Mouse (Mus musculus) monocyte, adult 2 months (primary cell): ENCODE results near the gene Atp2a3.
A peak's percentile ranks its signal among the peaks of the same experiment; 100 is the strongest.

ENCODE experiments used
- DNase-seq, 2 experiments: peaks; one replicate each; pipeline ENCODE4 v3.0.0; 2022; ENCODE audit warnings: low spot score in 2 of 2, low read depth in 1 of 2

Atp2a3 gene

GRCm38 (mm10) chr11:73001029-73001428, 40.1 kb downstream of the Atp2a3 start:
- peak in 1 of 2 experiments; percentile 43 for DNase-seq

- no peak for DNase-seq
Observed at GRCm38 (mm10) chr11:73006377-73006776, 45.4 kb downstream of the Atp2a3 start.

GRCm38 (mm10) chr11:73007113-73007512, 46.1 kb downstream of the Atp2a3 start:
- no peak for DNase-seq

DNA sequence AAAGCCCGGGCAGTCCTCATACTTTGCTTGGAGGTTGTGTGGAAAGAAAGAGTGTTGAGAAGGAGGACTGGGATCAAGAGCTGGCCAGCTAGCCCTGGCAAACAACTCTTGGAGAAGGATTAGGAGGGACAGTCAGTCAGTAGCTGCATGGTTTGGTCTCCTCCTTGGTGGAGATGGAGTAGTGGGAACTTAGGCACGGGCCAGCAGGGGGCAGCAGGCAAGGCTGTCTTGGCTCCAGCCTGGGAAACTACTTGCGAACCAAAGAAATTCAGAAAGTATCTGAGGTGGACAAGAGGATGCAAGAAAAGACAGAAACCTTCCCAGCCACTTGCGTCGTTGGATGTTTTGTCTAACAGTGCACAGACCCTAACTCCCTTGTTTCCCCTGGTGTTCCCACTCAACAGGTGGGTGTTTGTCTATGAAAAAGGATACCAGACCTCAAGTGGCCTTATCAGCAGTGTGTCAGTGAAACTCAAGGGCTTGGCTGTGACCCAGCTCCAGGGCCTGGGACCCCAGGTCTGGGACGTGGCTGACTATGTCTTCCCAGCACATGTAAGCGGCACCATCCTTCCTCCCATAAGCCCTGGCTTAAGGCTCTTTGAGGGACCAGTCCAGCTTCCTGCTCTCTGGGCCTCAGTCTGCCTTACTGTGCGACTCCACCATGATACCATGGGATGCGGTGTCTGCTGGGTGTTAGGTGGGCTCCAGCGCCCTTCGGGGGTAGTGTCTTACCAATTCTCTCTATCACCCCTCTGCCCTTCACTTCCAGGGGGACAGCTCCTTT, 46.9 kb downstream of the Atp2a3 start:
- DNase-seq = peak in 1 of 2 experiments; percentile 41

- no peak for DNase-seq
Observed at GRCm38 (mm10) chr11:73008826-73009225, 47.9 kb downstream of the Atp2a3 start.

- DNase-seq = no peak
Observed at GRCm38 (mm10) chr11:73009531-73010274, 48.7 kb downstream of the Atp2a3 start.

DNA sequence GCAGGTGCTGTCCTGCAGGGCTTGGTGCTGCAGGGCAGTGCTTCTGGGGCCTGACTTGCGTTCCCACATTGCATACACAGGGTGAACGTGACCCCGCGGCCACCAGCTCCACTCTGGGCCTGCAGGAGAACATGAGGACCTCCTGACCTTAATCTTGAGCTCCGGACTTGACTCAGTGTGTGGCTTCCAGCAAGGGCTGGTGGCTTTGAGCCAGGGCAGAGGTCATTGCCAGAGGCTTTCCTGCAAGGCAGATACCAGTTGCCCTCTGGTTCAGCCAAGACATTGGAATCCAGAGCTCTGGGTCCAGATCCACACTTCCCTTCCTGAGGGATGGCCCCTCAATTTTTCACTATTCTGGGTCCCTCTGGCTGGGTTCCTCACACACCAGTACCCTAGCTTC, 53.0 kb downstream of the Atp2a3 start:
- DNase-seq = no peak

GRCm38 (mm10) chr11:73014831-73015344, 53.9 kb downstream of the Atp2a3 start:
- no peak for DNase-seq

DNA sequence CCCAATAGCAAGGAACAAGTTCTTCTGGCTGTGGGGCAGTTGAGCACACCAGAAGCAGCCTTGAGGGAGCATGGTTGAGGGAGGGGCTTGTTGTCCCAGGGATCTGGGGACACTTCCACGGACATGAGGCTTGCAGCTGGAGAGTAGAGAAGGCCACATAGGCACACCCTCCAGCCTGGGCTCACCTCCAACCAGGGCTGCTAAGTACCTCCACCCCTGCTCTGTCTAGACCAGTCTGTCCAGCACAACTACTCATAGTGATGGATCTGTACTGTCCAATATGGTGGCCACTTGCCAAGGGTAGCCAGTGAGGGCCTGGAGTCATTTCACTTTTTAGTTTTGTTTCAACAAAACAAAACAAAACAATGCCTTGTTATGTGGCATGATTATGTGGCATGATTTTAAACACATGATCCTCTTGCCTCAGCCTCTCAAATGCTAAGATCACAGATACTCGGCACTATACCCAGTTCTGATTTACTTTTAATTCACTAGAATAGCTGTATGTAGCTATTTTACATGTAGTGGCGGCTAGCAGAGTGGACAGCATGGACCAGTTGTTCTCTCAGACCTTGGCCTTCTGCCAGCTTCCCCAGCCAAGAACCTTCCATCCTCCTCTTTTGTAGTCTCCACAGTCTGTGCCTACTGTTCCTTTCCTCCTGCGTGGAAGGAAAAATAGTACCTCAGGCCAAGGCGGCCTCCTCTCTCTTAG, 54.6 kb downstream of the Atp2a3 start:
- no peak for DNase-seq

GRCm38 (mm10) chr11:73016103-73016420, 55.1 kb downstream of the Atp2a3 start:
- DNase-seq = no peak

GRCm38 (mm10) chr11:73018471-73019146, 57.6 kb downstream of the Atp2a3 start, which contains the start of gene Camkk1:
Camkk1 (plus strand) TSS chr11:73019008.
- peak; percentile 38 to 76 for DNase-seq

- no peak for DNase-seq
Observed at GRCm38 (mm10) chr11:73019147-73019795, 58.3 kb downstream of the Atp2a3 start.

DNA sequence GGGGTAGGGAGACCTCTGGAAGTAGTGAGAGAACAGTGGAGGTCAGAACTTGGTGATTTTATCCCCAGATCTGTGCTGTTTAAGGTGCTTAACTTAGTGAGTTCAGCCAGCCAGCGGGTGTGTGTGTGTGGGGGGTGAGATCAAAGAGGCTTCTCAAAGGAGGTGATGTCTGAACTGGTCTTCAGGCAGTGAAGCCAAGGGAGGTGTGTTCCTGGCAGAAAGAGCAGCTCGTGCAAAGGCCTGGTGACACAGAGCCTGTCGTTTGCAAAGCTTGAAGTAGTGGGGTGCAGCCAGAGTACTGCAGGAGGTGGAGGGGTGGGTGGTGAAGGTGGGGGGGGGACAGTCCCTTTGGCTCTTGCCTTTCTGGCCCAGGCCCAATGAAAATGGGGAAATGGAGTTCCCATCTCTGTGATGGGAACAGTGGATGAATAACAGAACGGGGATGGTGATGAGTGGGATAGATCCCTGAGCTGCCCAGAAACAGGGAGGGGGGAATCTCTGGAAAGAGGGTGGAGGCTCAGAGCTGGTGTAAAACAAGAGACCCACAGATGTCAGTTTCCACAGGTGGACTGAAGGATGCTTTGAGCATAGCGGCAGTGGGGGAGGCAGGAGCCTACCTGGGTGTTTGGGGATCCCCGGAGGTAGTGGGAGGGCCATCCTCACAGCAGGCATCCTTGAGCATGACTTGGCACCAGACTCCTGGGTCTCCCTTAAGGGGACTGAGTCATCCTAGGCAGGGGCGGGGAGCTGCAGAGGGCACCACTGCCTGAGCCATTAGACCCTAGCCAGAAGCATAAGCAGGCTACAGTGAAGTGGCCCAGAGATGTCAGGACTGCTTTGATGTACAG, 60.2 kb downstream of the Atp2a3 start:
- no peak for DNase-seq

GRCm38 (mm10) chr11:73023099-73023498, 62.1 kb downstream of the Atp2a3 start:
- DNase-seq = no peak

DNA sequence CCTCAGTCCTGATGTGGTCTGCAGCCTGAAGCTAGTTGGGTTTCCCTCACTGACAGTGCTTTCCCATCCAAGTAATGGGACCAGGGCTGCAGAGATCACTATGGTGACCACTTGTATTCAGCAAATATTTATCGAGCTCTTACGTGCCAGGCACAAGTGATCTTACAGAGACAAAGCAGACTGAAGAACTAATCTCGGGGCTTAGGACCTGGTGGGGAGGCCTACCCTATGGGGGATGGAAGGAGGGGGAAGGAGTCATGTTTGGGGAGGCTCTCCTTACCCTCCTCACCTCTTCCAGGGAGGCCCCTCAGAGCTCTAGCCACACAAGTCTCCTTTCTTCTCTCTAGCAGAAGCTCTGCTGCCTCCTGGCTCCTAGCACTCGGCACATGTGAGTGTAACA, 62.9 kb downstream of the Atp2a3 start:
- no peak for DNase-seq

DNA sequence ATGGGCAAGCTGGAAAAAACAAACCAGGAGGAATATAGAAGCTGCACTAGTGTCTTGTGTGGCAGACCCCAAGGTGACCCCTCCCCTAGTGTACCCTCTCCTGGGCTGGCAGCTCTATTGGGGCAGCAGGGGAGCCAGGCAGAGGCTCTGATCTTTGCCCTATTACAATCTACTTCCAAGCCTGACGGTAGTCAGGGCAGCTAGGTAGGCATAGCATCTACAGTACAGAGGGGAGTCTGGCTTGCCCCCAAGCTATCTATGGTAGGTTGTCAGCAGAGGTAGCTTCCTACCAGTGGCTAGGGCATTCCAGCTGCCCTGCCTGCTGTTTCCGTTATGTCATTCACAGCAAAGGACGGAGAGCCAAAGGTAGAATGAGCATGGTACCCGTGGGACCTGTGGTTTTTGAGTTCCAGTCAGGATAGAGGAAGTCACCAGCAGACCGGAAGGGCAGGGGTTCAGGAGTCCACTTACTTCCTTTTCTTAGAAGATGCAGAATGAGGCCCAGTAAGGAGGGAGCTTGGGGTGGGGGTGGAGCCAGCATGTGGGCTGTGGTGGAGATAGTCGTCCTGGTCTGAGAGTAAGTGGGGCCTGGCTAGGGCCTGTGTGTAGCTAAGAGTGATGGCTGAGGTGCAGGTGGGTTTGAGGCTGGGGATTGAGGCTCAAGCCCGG, 63.4 kb downstream of the Atp2a3 start:
- DNase-seq = peak; percentile 79 to 82

GRCm38 (mm10) chr11:73026961-73027360, 66.0 kb downstream of the Atp2a3 start:
- no peak for DNase-seq

DNA sequence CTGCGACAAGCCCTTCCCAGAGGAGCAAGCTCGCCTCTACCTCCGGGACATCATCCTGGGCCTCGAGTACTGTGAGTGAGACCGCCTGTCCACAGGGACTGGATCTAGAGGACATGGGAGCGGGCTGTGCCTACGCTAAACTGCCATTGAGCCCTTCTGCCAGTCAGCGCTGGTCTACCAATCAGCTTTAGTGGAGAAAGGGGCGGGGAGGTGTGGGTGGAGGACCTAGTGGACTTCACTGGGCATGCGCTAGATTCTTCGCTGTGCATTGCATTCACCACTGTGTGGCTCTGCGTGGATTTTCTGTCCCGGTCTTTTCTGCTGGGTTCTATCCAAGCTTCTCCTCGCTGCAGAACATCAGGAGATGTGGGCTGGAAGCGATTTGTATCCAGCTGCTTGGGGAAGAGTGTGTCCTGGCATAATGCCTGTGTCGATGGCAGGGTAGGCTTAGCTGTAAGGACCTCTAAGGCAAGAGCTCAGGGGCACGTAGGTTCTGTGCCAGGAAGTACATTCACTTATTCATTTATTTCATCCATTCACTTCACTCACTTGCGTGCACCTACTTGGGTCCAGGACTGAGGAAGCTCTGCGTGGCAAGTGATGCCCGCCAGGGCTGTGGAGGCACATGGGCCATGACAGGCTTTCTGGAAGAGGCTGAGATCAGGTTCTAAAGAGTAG, 70.0 kb downstream of the Atp2a3 start:
- peak; percentile 45 to 66 for DNase-seq

- DNase-seq = no peak
Observed at GRCm38 (mm10) chr11:73031536-73031935, 70.6 kb downstream of the Atp2a3 start.
